Mouse (Mus musculus) heart, embryonic 15.5 days (tissue): Measurements from ENCODE around the gene 4933428G20Rik. TPM values are rescaled to one million over a fixed set of nuclear protein-coding genes. Genes with fewer than 3 reads are reported as not detected.

Experiments
- ATAC-seq: fragments of 200-750 bp; cut with Nextera tagmentation; replicated peaks from 2 replicates; pipeline ENCODE4 v1.8.0; 2017; ENCODE audit warnings: low read depth, moderate TSS enrichment; ENCODE audit not compliant: insufficient number of reproducible peaks, insufficient read depth, low FRiP score
- H3K27ac ChIP-seq: fragments of 300-500 bp; sonication (generic); 2 replicates; pipeline ENCODE4 v1.5.1; 2015; ENCODE audit warnings: mild to moderate bottlenecking, inconsistent platforms
- H3K27me3 ChIP-seq: fragments of 300-500 bp; sonication (generic); 2 replicates; pipeline ENCODE4 v1.6.1; 2015; ENCODE audit warnings: inconsistent platforms
- H3K36me3 ChIP-seq: fragments of 300-500 bp; sonication (generic); 2 replicates; pipeline ENCODE4 v1.6.1; 2015; ENCODE audit warnings: mild to moderate bottlenecking, inconsistent platforms
- H3K4me1 ChIP-seq: fragments of 300-500 bp; sonication (generic); replicated peaks from 2 replicates; pipeline ENCODE4 v1.6.1; 2015; ENCODE audit warnings: inconsistent platforms
- H3K4me2 ChIP-seq: fragments of 300-500 bp; sonication (generic); 2 replicates; pipeline ENCODE4 v1.6.1; 2015; ENCODE audit warnings: inconsistent platforms, mild to moderate bottlenecking, moderate library complexity
- H3K4me3 ChIP-seq: fragments of 300-500 bp; sonication (generic); 2 replicates; pipeline ENCODE4 v1.5.1; 2015; ENCODE audit warnings: mild to moderate bottlenecking, inconsistent platforms
- H3K9ac ChIP-seq: fragments of 300-500 bp; sonication (generic); 2 replicates; pipeline ENCODE4 v1.6.1; 2015; ENCODE audit warnings: mild to moderate bottlenecking, inconsistent platforms
- H3K9me3 ChIP-seq: fragments of 300-500 bp; sonication (generic); replicated peaks from 2 replicates; pipeline ENCODE4 v1.6.1; 2016; ENCODE audit warnings: inconsistent platforms
- WGBS: fragments of 180-500 bp; shearing (Covaris S2); methylation state at CpG from one replicate; pipeline ENCODE4 v1.1.7; 2015; ENCODE audit warnings: mixed read lengths; 5-methylcytosine and 5-hydroxymethylcytosine counted together
- polyA plus RNA-seq: library from polyadenylated mRNA; unstranded; fragments of >200 nt; fragmentation: Nextera tagmentation; extraction: Ambion mirVana; gene quantifications from 2 replicates; pipeline ENCODE4 v1.2.1, GENCODE M21; 2015

The 4933428G20Rik gene
- polyA plus RNA-seq, 1 experiment from 2014 or later, result 0.78 TPM

DNA sequence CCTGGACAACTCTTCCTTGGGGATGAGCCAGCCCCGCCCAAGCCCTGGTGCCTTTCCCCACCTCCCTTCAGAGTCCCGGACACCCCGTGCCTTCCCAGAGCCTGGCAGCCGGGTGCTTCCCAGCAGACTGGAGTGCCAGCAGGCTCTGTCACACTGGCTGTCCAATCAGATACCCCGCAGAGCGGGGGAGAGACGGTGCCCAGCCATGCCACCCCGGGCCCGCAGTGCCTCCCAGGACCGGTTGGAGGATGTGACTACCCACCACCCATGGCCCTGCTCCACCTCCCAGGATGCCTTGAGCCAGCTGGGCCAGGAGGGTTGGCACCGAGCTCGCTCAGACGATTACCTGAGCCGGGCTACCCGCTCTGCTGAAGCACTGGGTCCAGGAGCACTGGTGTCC, 48.5 kb downstream of the 4933428G20Rik start:
- peaks cover 37% of the 10 kb centered on the region for H3K4me1 ChIP-seq
- H3K4me3 ChIP-seq, result no peak overlapping the region
- H3K9me3 ChIP-seq, result no peaks in the 10 kb centered on the region
- H3K36me3 ChIP-seq, result peaks cover 77% of the 10 kb centered on the region
- no peak overlapping the region for H3K4me2 ChIP-seq
- no peak overlapping the region for H3K27ac ChIP-seq
- H3K9ac ChIP-seq, result 0 out of 2 replicates have a peak overlapping the region, but pooled peaks have one; percentile 25
- WGBS, result 92% methylated on average over 15 of the region's 15 CpGs
- no peaks in the 10 kb centered on the region for H3K27me3 ChIP-seq
- ATAC-seq, result no peak

DNA sequence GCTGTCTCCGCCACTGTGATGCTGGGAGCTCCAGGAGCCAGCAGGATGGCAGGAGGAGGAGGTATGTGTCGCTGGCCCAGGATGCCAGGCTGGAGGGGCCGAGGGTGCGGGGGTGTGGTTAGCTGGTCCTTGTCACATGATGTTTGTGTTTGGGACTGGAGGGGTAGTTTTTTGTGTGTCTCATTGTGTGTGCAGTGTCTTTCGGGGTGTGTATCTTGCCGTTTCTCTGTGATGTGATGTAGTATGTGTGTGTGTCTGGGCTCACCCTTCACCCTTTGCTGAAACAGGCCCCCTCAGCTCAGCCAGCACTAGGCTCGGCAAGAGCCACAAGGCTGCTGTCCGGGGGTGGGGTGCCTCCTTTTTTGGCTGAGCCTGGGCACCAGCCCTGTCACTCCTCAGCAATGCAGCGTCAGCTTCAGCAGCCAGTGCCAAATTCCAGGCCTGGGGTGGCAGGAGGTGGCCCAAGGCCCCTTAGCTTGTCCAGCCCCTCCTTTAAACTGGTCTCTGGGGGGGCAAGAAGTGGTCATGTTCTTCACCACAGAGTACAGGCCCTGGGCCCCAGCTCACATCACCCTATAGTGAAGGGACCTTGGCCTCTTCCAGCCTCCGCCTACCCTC, 49.7 kb downstream of the 4933428G20Rik start:
- Histone ChIP-seq H3K27me3 (no peaks in the 10 kb centered on the region), H3K4me1 (peaks cover 45% of the 10 kb centered on the region), H3K36me3 (peaks cover 75% of the 10 kb centered on the region), H3K9me3 (no peaks in the 10 kb centered on the region), H3K27ac (peak overlapping the region; percentile 88), H3K4me2 (peak overlapping the region; percentile 61), H3K4me3 (peak overlapping the region; percentile 42), H3K9ac (peak overlapping the region; percentile 46)
- ATAC-seq, result peak; percentile 21; the same call in 1 of the 2 replicates
- 28% methylated on average over 10 of the region's 10 CpGs for WGBS

DNA sequence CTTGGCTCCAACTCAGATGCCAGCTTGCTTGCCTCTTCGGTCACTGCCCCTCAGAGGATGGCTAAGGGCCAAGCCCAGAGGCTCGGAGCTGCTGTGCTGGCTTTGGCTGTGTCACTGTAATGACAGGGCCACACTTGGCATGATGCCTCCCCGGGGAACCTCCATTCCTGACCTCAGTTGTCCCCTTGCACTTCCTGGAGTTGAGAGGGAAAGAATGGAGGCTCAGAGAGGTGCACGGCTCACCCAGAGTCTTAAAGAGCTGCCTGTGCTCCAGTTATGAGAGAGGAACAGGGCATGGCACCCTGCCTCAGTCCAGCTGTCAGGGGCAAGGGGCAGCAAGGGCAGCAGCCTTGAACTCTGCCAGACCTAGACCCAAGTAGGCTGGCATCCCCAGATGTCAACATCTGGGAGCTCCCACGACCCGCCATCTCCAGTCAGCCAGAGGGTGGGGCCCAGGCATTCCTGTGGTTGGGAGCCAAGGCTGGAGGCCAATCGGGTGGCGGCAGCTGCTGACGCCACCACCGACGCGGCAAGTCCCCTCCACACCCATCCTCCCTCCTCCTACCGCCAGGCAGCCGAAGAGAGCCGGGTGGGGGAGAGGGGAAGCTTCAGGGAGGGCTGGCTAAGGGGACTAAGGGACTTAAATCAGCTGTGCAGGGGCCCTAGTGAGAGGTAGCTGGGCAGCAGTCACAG, 50.4 kb downstream of the 4933428G20Rik start:
- Histone ChIP-seq H3K36me3 (peaks cover 76% of the 10 kb centered on the region), H3K27me3 (no peaks in the 10 kb centered on the region), H3K4me3 (peak overlapping the region; percentile 42), H3K4me1 (peaks cover 47% of the 10 kb centered on the region), H3K27ac (peak overlapping the region; percentile 88), H3K9ac (peak overlapping the region; percentile 46), H3K4me2 (peak overlapping the region; percentile 61), H3K9me3 (no peaks in the 10 kb centered on the region)
- 11% methylated on average over 15 of the region's 15 CpGs for WGBS
- ATAC-seq, result peak; percentile 76

- Histone ChIP-seq H3K4me1 (peaks cover 53% of the 10 kb centered on the region), H3K36me3 (peaks cover 78% of the 10 kb centered on the region), H3K27ac (peak overlapping the region; percentile 88), H3K27me3 (no peaks in the 10 kb centered on the region), H3K9me3 (no peaks in the 10 kb centered on the region), H3K4me3 (no peak overlapping the region), H3K4me2 (no peak overlapping the region), H3K9ac (no peak overlapping the region)
- 79% methylated on average over 11 of the region's 11 CpGs for WGBS
- ATAC-seq, result no peak
These were observed 51.3 kb downstream of the 4933428G20Rik start for GRCm38 (mm10) chr11:97448611-97449394.

DNA sequence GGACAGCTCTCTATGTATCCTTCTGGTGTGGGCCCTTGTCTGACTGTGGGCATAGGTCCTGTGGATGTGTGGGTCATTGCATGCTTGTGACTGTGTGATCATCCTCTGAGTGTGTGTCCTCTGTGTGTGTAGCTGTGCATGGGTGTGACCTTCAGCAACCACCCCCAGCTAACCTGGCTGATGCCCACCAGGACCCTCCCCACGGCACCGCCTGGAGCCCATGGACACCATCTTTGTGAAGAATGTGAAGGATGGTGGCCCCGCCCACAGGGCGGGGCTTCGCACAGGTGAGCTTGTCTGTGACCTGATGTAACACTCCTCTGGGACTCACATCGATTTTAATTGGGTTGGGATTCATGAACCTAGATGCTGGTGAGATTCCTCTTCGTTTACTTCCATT, 52.2 kb downstream of the 4933428G20Rik start:
- no peak overlapping the region for H3K27ac ChIP-seq
- 81% methylated on average over 7 of the region's 7 CpGs for WGBS
- H3K4me1 ChIP-seq, result peaks cover 56% of the 10 kb centered on the region
- no peak overlapping the region for H3K4me3 ChIP-seq
- H3K4me2 ChIP-seq, result no peak overlapping the region
- no peak overlapping the region for H3K9ac ChIP-seq
- no peak for ATAC-seq
- H3K27me3 ChIP-seq, result no peaks in the 10 kb centered on the region
- no peaks in the 10 kb centered on the region for H3K9me3 ChIP-seq
- peaks cover 71% of the 10 kb centered on the region for H3K36me3 ChIP-seq

- ATAC-seq, result no peak
- no peak overlapping the region for H3K4me3 ChIP-seq
These were observed 54.1 kb downstream of the 4933428G20Rik start for GRCm38 (mm10) chr11:97445999-97446511.

DNA sequence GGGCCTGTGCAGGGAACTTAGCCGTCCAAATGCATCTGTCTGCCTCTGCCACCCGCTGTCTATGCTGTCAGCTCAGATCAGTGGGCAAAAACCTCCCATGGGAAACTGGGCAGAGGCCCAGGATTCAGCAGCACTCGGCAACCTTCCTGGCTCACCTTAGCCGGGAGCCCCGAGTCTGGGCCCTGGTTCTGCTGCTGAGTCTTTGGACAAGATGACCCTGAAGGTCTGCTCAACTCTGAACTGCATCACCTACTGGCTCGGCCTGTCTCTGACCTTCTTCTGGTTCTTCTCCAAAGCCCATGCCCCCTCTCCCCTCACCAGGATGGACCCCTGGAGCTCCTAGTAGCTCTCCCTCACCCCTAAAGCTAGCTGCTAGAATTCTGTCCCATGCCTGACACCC, 54.5 kb downstream of the 4933428G20Rik start:
- no peaks in the 10 kb centered on the region for H3K27me3 ChIP-seq
- no peaks in the 10 kb centered on the region for H3K9me3 ChIP-seq
- peaks cover 51% of the 10 kb centered on the region for H3K36me3 ChIP-seq
- H3K4me2 ChIP-seq, result no peak overlapping the region
- H3K4me3 ChIP-seq, result no peak overlapping the region
- 60% methylated on average over 6 of the region's 6 CpGs for WGBS
- no peak overlapping the region for H3K27ac ChIP-seq
- H3K9ac ChIP-seq, result 0 out of 2 replicates have a peak overlapping the region, but pooled peaks have one; percentile 15
- ATAC-seq, result no peak
- H3K4me1 ChIP-seq, result peaks cover 70% of the 10 kb centered on the region

More at GRCm38 (mm10) chr11:97445999-97446511, 54.1 kb downstream of the 4933428G20Rik start:
- 53% methylated on average over 4 of the region's 4 CpGs for WGBS
- Histone ChIP-seq H3K27ac (no peak overlapping the region), H3K9me3 (no peaks in the 10 kb centered on the region), H3K27me3 (no peaks in the 10 kb centered on the region), H3K36me3 (peaks cover 52% of the 10 kb centered on the region), H3K4me1 (peaks cover 70% of the 10 kb centered on the region), H3K4me2 (no peak overlapping the region), H3K9ac (no peak overlapping the region)

GRCm38 (mm10) chr11:97442891-97443675, 57.1 kb downstream of the 4933428G20Rik start:
- H3K4me2 ChIP-seq, result peak overlapping the region; percentile 88
- H3K36me3 ChIP-seq, result peaks cover 40% of the 10 kb centered on the region
- ATAC-seq, result no peak
- peak overlapping the region; percentile 92 for H3K27ac ChIP-seq
- peak overlapping the region; percentile 98 for H3K9ac ChIP-seq
- H3K27me3 ChIP-seq, result no peaks in the 10 kb centered on the region
- no peaks in the 10 kb centered on the region for H3K9me3 ChIP-seq
- peak overlapping the region; percentile 91; the same call in 1 of the 2 replicates for H3K4me3 ChIP-seq
- 60% methylated on average over 11 of the region's 11 CpGs for WGBS
- H3K4me1 ChIP-seq, result peaks cover 71% of the 10 kb centered on the region

DNA sequence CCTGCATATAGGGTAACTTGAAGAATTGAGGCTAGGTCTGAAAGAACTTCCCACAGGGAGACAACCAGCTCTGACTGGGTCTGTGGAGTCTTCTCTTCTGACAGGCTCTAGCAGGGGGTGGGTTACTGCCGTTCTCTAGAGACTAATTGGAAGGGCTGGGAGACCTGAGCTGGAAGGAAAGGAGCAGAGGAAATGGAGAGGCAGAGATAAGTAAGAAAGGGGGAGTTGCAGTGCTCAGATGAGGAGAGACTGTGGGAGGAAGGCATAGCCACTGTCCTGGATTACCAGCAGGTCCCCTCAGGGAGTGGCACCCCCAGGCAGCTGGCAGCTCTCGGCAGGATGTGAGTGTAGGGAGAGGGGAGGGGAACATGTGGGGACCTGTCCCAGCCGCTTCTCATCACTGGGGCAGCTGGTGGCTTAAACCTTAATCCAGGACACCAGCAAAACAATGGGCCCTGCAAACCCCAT, 58.4 kb downstream of the 4933428G20Rik start:
- Histone ChIP-seq H3K27ac (peak overlapping the region; percentile 92), H3K9me3 (no peaks in the 10 kb centered on the region), H3K27me3 (no peaks in the 10 kb centered on the region), H3K36me3 (peaks cover 29% of the 10 kb centered on the region), H3K4me2 (peak overlapping the region; percentile 88), H3K4me1 (peaks cover 85% of the 10 kb centered on the region), H3K4me3 (peak overlapping the region; percentile 91), H3K9ac (peak overlapping the region; percentile 98)
- 13% methylated on average over 3 of the region's 3 CpGs for WGBS
- no peak for ATAC-seq

GRCm38 (mm10) chr11:97441036-97441657, 59.0 kb downstream of the 4933428G20Rik start:
- peaks cover 25% of the 10 kb centered on the region for H3K36me3 ChIP-seq
- peak overlapping the region; percentile 98 for H3K9ac ChIP-seq
- peaks cover 90% of the 10 kb centered on the region for H3K4me1 ChIP-seq
- ATAC-seq, result no peak
- no peaks in the 10 kb centered on the region for H3K27me3 ChIP-seq
- H3K4me2 ChIP-seq, result peak overlapping the region; percentile 88
- 12% methylated on average over 15 of the region's 15 CpGs for WGBS
- H3K4me3 ChIP-seq, result peak overlapping the region; percentile 91
- H3K27ac ChIP-seq, result peak overlapping the region; percentile 92
- H3K9me3 ChIP-seq, result no peaks in the 10 kb centered on the region
